Mouse (Mus musculus) G1E (cell line): ENCODE measurements around the gene Nfkbil1. TPM values are rescaled to one million over a fixed set of nuclear protein-coding genes. Genes with fewer than 3 reads are reported as not detected.

Experiments
- ATAC-seq: 2 replicates; pipeline ENCODE4 v1.8.0; 2016; ENCODE audit warnings: mild to moderate bottlenecking; ENCODE audit not compliant: insufficient number of reproducible peaks, poor library complexity, low FRiP score, severe bottlenecking; ENCODE audit errors: extremely low read depth
- DNase-seq: peaks from one replicate; pipeline ENCODE4 v3.0.0; 2012; ENCODE audit warnings: low spot score
- H3K27me3 ChIP-seq: 2 replicates; pipeline ENCODE4 v1.6.1; 2012; ENCODE audit warnings: mild to moderate bottlenecking, low read length, inconsistent platforms; ENCODE audit not compliant: insufficient read depth
- H3K36me3 ChIP-seq: replicated peaks from 2 replicates; pipeline ENCODE3; 2012; ENCODE audit warnings: mild to moderate bottlenecking, inconsistent platforms
- H3K4me1 ChIP-seq: 2 replicates; pipeline ENCODE4 v1.6.1; 2012; ENCODE audit warnings: low read depth, low read length, inconsistent platforms, mixed read lengths; ENCODE audit not compliant: insufficient read depth
- H3K4me3 ChIP-seq: 2 replicates; pipeline ENCODE4 v1.5.1; 2012; ENCODE audit warnings: low read depth, mild to moderate bottlenecking, inconsistent platforms, low read length, moderate library complexity, mixed read lengths
- H3K9me3 ChIP-seq: replicated peaks from 2 replicates; pipeline ENCODE4 v1.6.1; 2012; ENCODE audit warnings: inconsistent platforms
- CTCF ChIP-seq: IDR thresholded peaks from 2 replicates; pipeline ENCODE4 v1.5.1; 2012; ENCODE audit warnings: low read depth, low read length, inconsistent platforms, mixed read lengths
- GATA1 ChIP-seq: IDR thresholded peaks from 2 replicates; pipeline ENCODE4 v1.6.1; 2012; ENCODE audit warnings: borderline replicate concordance, low read length, inconsistent platforms, mixed read lengths
- GATA2 ChIP-seq: IDR thresholded peaks from 2 replicates; pipeline ENCODE4 v1.6.1; 2012; ENCODE audit warnings: low read depth, low read length, inconsistent platforms, borderline replicate concordance
- POLR2AphosphoS5 ChIP-seq: IDR thresholded peaks from 2 replicates; pipeline ENCODE4 v1.6.1; 2012; ENCODE audit warnings: low read depth, low read length, inconsistent platforms; ENCODE audit not compliant: insufficient replicate concordance
- TAL1 ChIP-seq: conservative IDR thresholded peaks from 2 replicates; pipeline ENCODE4 v1.6.1; 2012; ENCODE audit warnings: low read depth, low read length, inconsistent platforms, mixed read lengths
- polyA plus RNA-seq: library from polyadenylated mRNA; stranded (reverse); fragments of >175 nt; gene quantifications from 2 replicates; pipeline ENCODE4 v1.2.3, GENCODE M21; 2012
- total RNA-seq, 2 experiments: library from RNA; stranded (forward) in 1 of 2; stranded (reverse) in 1 of 2; fragments of 200-1000 nt in 1 of 2; fragments of >200 nt in 1 of 2; fragmentation: Nextera tagmentation in 1 of 2; gene quantifications; 2 replicates each; pipeline ENCODE4 v1.2.3; 2014 to 2017

Nfkbil1 gene
- total and polyA plus RNA-seq, 3 experiments: 8.6 to 37.3 (median 14.1) TPM

DNA sequence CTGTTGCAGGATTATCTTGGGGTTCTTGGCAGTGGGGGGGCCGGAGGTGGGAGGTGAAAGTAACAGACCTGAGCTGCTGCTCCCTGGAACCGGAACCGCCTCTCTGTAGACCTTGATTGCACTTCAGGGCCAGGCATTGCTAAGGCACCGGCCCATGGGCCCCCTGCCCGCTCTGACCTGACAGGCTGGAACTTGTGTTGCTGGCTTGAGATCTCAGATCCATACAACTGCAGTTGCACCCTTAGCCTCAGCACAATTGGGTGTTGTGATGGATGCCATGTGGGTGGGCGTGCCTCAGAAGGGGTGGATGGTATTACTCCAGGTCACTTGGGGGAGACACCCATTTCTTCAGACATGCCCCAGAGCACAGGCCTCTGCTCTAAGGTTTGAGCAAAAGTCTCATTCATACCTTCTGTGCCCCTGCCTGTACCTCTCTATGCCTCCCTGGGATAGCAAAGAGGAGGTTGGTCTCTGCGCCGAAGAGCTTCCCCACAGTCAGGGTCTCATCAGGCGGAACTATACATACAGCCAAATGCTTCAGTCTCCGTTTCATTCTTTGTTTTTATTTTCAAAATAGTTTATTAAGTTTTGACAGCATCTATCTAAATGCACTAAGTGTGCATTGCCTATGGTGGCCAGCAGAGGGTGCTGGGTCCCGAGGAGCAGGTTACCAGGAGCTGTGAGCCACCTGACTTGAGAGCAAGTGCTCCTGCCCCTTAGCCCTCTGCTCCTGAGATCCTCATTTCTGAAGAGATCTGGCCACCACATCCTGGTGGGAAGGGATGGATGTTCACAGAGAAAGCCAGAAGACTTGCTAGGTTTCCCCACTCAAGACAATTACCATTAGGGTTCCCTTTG, 18.9 kb upstream of the Nfkbil1 start:
- TF ChIP-seq GATA1 (no peak), POLR2AphosphoS5 (peak; percentile 82; the same call in 1 of the 2 replicates), TAL1 (no peak), GATA2 (no peak), CTCF (peak; percentile 89)
- Histone ChIP-seq H3K4me3 (no peak overlapping the region), H3K4me1 (peaks cover 66% of the 10 kb centered on the region), H3K27me3 (no peaks in the 10 kb centered on the region), H3K9me3 (no peaks in the 10 kb centered on the region), H3K36me3 (peaks cover 53% of the 10 kb centered on the region)
- no peak for DNase-seq
- no peak for ATAC-seq

DNA sequence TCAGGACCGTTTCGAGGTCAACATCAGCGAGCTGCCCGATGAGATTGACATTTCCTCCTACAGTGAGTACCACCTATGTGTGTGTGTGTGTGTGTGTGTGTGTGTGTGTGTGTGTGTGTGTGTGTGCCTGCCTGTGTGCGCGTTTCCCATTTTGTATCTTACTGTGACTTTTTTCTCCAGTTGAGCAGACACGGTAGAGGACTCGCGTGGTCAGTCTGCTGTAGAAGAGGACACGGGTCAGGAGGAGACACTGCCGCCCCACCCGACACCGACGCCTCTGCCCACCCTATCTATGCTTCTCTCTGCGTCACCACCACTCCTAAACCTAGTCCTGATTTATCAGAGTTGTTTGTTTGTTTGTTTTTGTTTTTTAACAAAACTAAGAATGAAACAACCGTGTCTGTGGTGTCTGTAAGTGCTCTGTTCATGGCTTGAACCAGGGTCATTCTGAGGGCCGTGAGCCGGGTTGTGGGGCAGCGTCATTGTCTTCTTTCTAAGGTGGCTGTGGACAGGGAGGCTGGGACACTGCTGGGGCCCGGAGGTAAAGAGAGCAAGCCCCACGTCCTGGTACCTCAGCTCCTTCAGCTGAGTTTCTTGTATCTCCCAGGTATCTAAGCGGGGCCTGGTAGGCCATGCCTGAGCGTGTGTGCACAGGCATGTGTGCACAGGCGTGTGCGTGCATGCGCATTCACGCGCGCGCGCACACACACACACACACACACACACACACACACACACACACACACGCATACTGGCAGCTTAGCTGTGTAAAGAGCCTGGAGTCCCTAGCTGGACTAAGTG, 17.9 kb upstream of the Nfkbil1 start:
- Histone ChIP-seq H3K9me3 (no peaks in the 10 kb centered on the region), H3K4me3 (no peak overlapping the region), H3K27me3 (no peaks in the 10 kb centered on the region), H3K4me1 (peaks cover 67% of the 10 kb centered on the region), H3K36me3 (peaks cover 62% of the 10 kb centered on the region)
- no peak for DNase-seq
- no peak for TF ChIP-seq GATA2
- TF ChIP-seq POLR2AphosphoS5: no peak
- TF ChIP-seq TAL1: no peak
- TF ChIP-seq CTCF: no peak
- ATAC-seq: no peak

GRCm38 (mm10) chr17:35252619-35253292, 17.2 kb upstream of the Nfkbil1 start:
- ATAC-seq (no peak), DNase-seq (no peak)
- H3K4me3 ChIP-seq: no peak overlapping the region
- H3K36me3 ChIP-seq: peaks cover 70% of the 10 kb centered on the region
- TF ChIP-seq POLR2AphosphoS5 (no peak), GATA1 (no peak), TAL1 (no peak), GATA2 (no peak), CTCF (no peak)
- peaks cover 69% of the 10 kb centered on the region for H3K4me1 ChIP-seq
- H3K9me3 ChIP-seq: no peaks in the 10 kb centered on the region
- H3K27me3 ChIP-seq: no peaks in the 10 kb centered on the region

DNA sequence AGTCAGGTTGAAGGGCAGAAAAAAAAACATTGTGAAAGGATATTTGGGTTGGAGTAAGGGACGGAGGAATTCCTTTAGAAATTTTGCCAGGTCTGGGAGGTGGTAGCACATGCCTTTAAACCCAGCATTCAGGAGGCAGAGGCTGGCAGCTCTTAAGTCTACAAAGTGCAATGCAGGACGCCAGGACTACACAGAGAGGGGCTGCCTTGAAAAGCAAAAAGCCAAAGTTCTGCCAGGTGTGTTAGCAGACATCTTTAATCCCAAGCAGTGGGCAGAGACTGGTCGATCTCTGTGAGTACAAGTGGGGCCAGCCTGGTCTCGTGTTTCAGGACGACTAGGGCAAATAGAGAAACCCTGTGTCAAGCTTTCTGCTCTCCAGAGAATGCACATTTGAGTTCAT, 16.4 kb upstream of the Nfkbil1 start:
- ATAC-seq (no peak), DNase-seq (no peak)
- peaks cover 77% of the 10 kb centered on the region for H3K36me3 ChIP-seq
- no peaks in the 10 kb centered on the region for H3K27me3 ChIP-seq
- H3K4me3 ChIP-seq: no peak overlapping the region
- peaks cover 71% of the 10 kb centered on the region for H3K4me1 ChIP-seq
- no peak for TF ChIP-seq CTCF
- no peaks in the 10 kb centered on the region for H3K9me3 ChIP-seq

- Histone ChIP-seq H3K4me1 (peaks cover 78% of the 10 kb centered on the region), H3K9me3 (no peaks in the 10 kb centered on the region), H3K4me3 (no peak overlapping the region), H3K27me3 (no peaks in the 10 kb centered on the region), H3K36me3 (peaks cover 85% of the 10 kb centered on the region)
- no peak for TF ChIP-seq POLR2AphosphoS5
- no peak for TF ChIP-seq CTCF
- no peak for TF ChIP-seq TAL1
- no peak for TF ChIP-seq GATA1
- TF ChIP-seq GATA2: no peak
- DNase-seq (no peak), ATAC-seq (no peak)
These were observed 15.6 kb upstream of the Nfkbil1 start for GRCm38 (mm10) chr17:35251162-35251719.
